ENCODE assay signal across 7 mouse cellular contexts in genomic region chr9:106170556-106171345, GRCm38 (mm10). TPM values are rescaled to one million over a fixed set of nuclear protein-coding genes. Genes with fewer than 3 reads are reported as not detected.
DNase-seq lines count a peak whose midpoint lies in the region; ATAC-seq lines count a peak whose summit lies in the region.

Wdr82 (plus strand) TSS chr9:106170928.

- H3K9me3 ChIP-seq in embryonic facial prominence, embryonic 10.5 days, result no peaks in the 10 kb centered on the region
- H3K9me3 ChIP-seq in limb, embryonic 11.5 days (ENCODE audit: control insufficient read depth, low read length), result no peaks in the 10 kb centered on the region
- H3K9me3 ChIP-seq in midbrain, embryonic 14.5 days (ENCODE audit: control insufficient read depth, low read length), result no peaks in the 10 kb centered on the region

- H3K4me2 ChIP-seq in limb, embryonic 11.5 days (ENCODE audit: low read depth, severe bottlenecking), result peak within 1 kb of the TSS; percentile 54
- peak within 1 kb of the TSS; percentile 64 for H3K4me2 ChIP-seq in midbrain, embryonic 14.5 days (ENCODE audit: low read length)

- peak; percentile 81 for ATAC-seq in granulocyte monocyte progenitor cell, adult 5-6 weeks (replicated peaks; ENCODE audit: poor library complexity, severe bottlenecking)
- peak; percentile 90 for ATAC-seq in limb, embryonic 11.5 days (ENCODE audit: insufficient number of reproducible peaks, low FRiP score, low TSS enrichment, low read depth)
- ATAC-seq in midbrain, embryonic 14.5 days (ENCODE audit: low FRiP score, low TSS enrichment), result peak; percentile 92

- H3K9ac ChIP-seq in limb, embryonic 11.5 days (ENCODE audit: low read length), result peak within 1 kb of the TSS; percentile 97
- H3K9ac ChIP-seq in midbrain, embryonic 14.5 days (replicated peaks; ENCODE audit: low read length), result peak within 1 kb of the TSS; percentile 93

- peak within 1 kb of the TSS; percentile 78 for H3K4me3 ChIP-seq in embryonic facial prominence, embryonic 10.5 days
- peak within 1 kb of the TSS; percentile 91 for H3K4me3 ChIP-seq in limb, embryonic 11.5 days (ENCODE audit: low read depth, low read length)
- H3K4me3 ChIP-seq in midbrain, embryonic 14.5 days (replicated peaks; ENCODE audit: low read depth, low read length), result peak within 1 kb of the TSS; percentile 94

- under 1% methylated on average over 81 of the region's 81 CpGs for WGBS in embryonic facial prominence, embryonic 10.5 days
- under 1% methylated on average over 81 of the region's 81 CpGs for WGBS in limb, embryonic 11.5 days
- 1% methylated on average over 81 of the region's 81 CpGs for WGBS in midbrain, embryonic 14.5 days

- H3K36me3 ChIP-seq in embryonic facial prominence, embryonic 10.5 days (replicated peaks), result peaks cover 14% of the 10 kb centered on the region
- no peaks in the 10 kb centered on the region; the same call in 1 of the 2 replicates for H3K36me3 ChIP-seq in limb, embryonic 11.5 days (ENCODE audit: control insufficient read depth, insufficient read depth, low read length)
- no peaks in the 10 kb centered on the region for H3K36me3 ChIP-seq in midbrain, embryonic 14.5 days (ENCODE audit: control insufficient read depth, insufficient read depth, low read length)

- H3K27ac ChIP-seq in embryonic facial prominence, embryonic 10.5 days (replicated peaks), result peak within 1 kb of the TSS; percentile 95
- peak within 1 kb of the TSS; percentile 90 for H3K27ac ChIP-seq in limb, embryonic 11.5 days (replicated peaks; ENCODE audit: low read depth, low read length)
- peak within 1 kb of the TSS; percentile 98 for H3K27ac ChIP-seq in midbrain, embryonic 14.5 days (replicated peaks; ENCODE audit: low read depth, low read length)

- H3K27me3 ChIP-seq in embryonic facial prominence, embryonic 10.5 days (replicated peaks; ENCODE audit: low read depth, poor library complexity, severe bottlenecking), result peaks cover 7% of the 10 kb centered on the region; the same call in 1 of the 2 replicates
- no peaks in the 10 kb centered on the region for H3K27me3 ChIP-seq in limb, embryonic 11.5 days (ENCODE audit: control insufficient read depth, insufficient read depth, low read length)
- 0 out of 2 replicates have a peak, but pooled peaks cover 2% of the 10 kb centered on the region for H3K27me3 ChIP-seq in midbrain, embryonic 14.5 days (ENCODE audit: control insufficient read depth, insufficient read depth, low read length)

- H3K4me1 ChIP-seq in embryonic facial prominence, embryonic 10.5 days, result peaks cover 37% of the 10 kb centered on the region
- peaks cover 22% of the 10 kb centered on the region for H3K4me1 ChIP-seq in limb, embryonic 11.5 days (ENCODE audit: control insufficient read depth, insufficient read depth, low read length)
- H3K4me1 ChIP-seq in midbrain, embryonic 14.5 days (ENCODE audit: control insufficient read depth, insufficient read depth, low read length), result peaks cover 35% of the 10 kb centered on the region

- peak; percentile 94 for DNase-seq in adrenal gland, postnatal 10 days
- DNase-seq in embryonic facial prominence, embryonic 10.5 days (ENCODE audit: low spot score), result peak; percentile 97
- DNase-seq in kidney, adult 18-20 months, result peak; percentile 89
- DNase-seq in limb, embryonic 11.5 days (ENCODE audit: low spot score), result peak; percentile 94
- peak; percentile 96 for DNase-seq in midbrain, embryonic 14.5 days
- DNase-seq in spleen, adult 18-20 months, result peak; percentile 85 to 86

RNA-seq across cellular contexts. Expression of gene Wdr82, which starts in this region (rescaled TPM):
- total RNA-seq in adrenal gland, postnatal 10 days (2021), result 10 to 100 TPM; 72.1 to 87.6 TPM
- 28.4 and 28.8 TPM in 2 replicates for polyA plus RNA-seq in embryonic facial prominence, embryonic 10.5 days (2016; fragmentation: Nextera tagmentation; extraction: Ambion mirVana)
- total RNA-seq in granulocyte monocyte progenitor cell, adult 5-6 weeks (2014; fragmentation: Nextera tagmentation), result 59.4 and 68.2 TPM in 2 replicates
- 68.6 and 86.0 TPM in 2 replicates for total RNA-seq in granulocyte monocyte progenitor cell, adult 5-6 weeks (2017)
- 26.4 and 31.3 TPM in 2 replicates for polyA plus RNA-seq in limb, embryonic 11.5 days (2014; fragmentation: Nextera tagmentation; extraction: Ambion mirVana)
- polyA plus RNA-seq in midbrain, embryonic 14.5 days (2014; fragmentation: Nextera tagmentation; extraction: Ambion mirVana), result 54.0 and 75.3 TPM in 2 replicates

Comparison
In these comparisons a context has a peak if more than half of its experiments do, and no peak if none do; other contexts are left out.
1. Peak in every context shown above with its lines: DNase-seq, ATAC-seq, H3K4me3 ChIP-seq and H3K27ac ChIP-seq.